Mouse (Mus musculus): ENCODE data around the gene Pcdh15. TPM values are rescaled to one million over a fixed set of nuclear protein-coding genes. Genes with fewer than 3 reads are reported as not detected.

The Pcdh15 gene
- polyA plus RNA-seq, 1 experiment from 2014 or later: 1.3 TPM

GRCm38 (mm10) chr10:73929718-73930117, 830.6 kb downstream of the Pcdh15 start:
- H3K27ac ChIP-seq: no peak overlapping the region

GRCm38 (mm10) chr10:73931185-73931584, 832.0 kb downstream of the Pcdh15 start:
- Histone ChIP-seq H3K36me3 (no peaks in the 10 kb centered on the region), H3K4me3 (replicated peaks) (no peak overlapping the region), H3K27ac (no peak overlapping the region), H3K9me3 (no peaks in the 10 kb centered on the region), H3K4me2 (replicated peaks) (no peak overlapping the region), H3K9ac (no peak overlapping the region), H3K27me3 (replicated peaks) (no peaks in the 10 kb centered on the region), H3K4me1 (replicated peaks) (no peaks in the 10 kb centered on the region)
- no peak for ATAC-seq

More at GRCm38 (mm10) chr10:73929718-73930117, 830.6 kb downstream of the Pcdh15 start:
- no peaks in the 10 kb centered on the region for H3K9me3 ChIP-seq
- no peaks in the 10 kb centered on the region for H3K36me3 ChIP-seq
- no peaks in the 10 kb centered on the region for H3K4me1 ChIP-seq (replicated peaks)
- ATAC-seq: no peak
- 40% methylated on average over 5 of the region's 5 CpGs for WGBS
- H3K4me2 ChIP-seq (replicated peaks): no peak overlapping the region
- no peak overlapping the region for H3K9ac ChIP-seq
- no peaks in the 10 kb centered on the region for H3K27me3 ChIP-seq (replicated peaks)
- H3K4me3 ChIP-seq (replicated peaks): no peak overlapping the region

GRCm38 (mm10) chr10:73931996-73932679, 833.0 kb downstream of the Pcdh15 start:
- H3K27me3 ChIP-seq (replicated peaks): no peaks in the 10 kb centered on the region
- 86% methylated on average over 4 of the region's 4 CpGs for WGBS

GRCm38 (mm10) chr10:73936121-73936520, 837.0 kb downstream of the Pcdh15 start:
- ATAC-seq: no peak
- no peak overlapping the region for H3K9ac ChIP-seq
- H3K27ac ChIP-seq: no peak overlapping the region
- H3K4me3 ChIP-seq (replicated peaks): no peak overlapping the region
- H3K9me3 ChIP-seq: no peaks in the 10 kb centered on the region
- no peak overlapping the region for H3K4me2 ChIP-seq (replicated peaks)
- H3K36me3 ChIP-seq: no peaks in the 10 kb centered on the region
- 75% methylated on average over 5 of the region's 5 CpGs for WGBS
- no peaks in the 10 kb centered on the region for H3K4me1 ChIP-seq (replicated peaks)
- H3K27me3 ChIP-seq (replicated peaks): no peaks in the 10 kb centered on the region

More at GRCm38 (mm10) chr10:73931996-73932679, 833.0 kb downstream of the Pcdh15 start:
- no peak for ATAC-seq
- Histone ChIP-seq H3K4me1 (replicated peaks) (no peaks in the 10 kb centered on the region), H3K36me3 (no peaks in the 10 kb centered on the region), H3K4me2 (replicated peaks) (no peak overlapping the region), H3K9me3 (no peaks in the 10 kb centered on the region), H3K9ac (no peak overlapping the region), H3K27ac (no peak overlapping the region), H3K4me3 (replicated peaks) (no peak overlapping the region)

- Histone ChIP-seq H3K36me3 (no peaks in the 10 kb centered on the region), H3K4me2 (replicated peaks) (no peak overlapping the region), H3K9me3 (no peaks in the 10 kb centered on the region), H3K4me3 (replicated peaks) (no peak overlapping the region), H3K9ac (no peak overlapping the region), H3K4me1 (replicated peaks) (no peaks in the 10 kb centered on the region), H3K27ac (no peak overlapping the region), H3K27me3 (replicated peaks) (no peaks in the 10 kb centered on the region)
- no peak for ATAC-seq
- 82% methylated on average over 3 of the region's 3 CpGs for WGBS
Observed at GRCm38 (mm10) chr10:73938989-73939388, 839.8 kb downstream of the Pcdh15 start.

GRCm38 (mm10) chr10:73947799-73948198, 848.7 kb downstream of the Pcdh15 start:
- Histone ChIP-seq H3K4me1 (replicated peaks) (no peaks in the 10 kb centered on the region), H3K9me3 (no peaks in the 10 kb centered on the region), H3K4me3 (replicated peaks) (no peak overlapping the region), H3K27ac (no peak overlapping the region), H3K4me2 (replicated peaks) (no peak overlapping the region), H3K27me3 (replicated peaks) (no peaks in the 10 kb centered on the region), H3K9ac (no peak overlapping the region), H3K36me3 (no peaks in the 10 kb centered on the region)
- ATAC-seq: no peak
- 35% methylated on average over 2 of the region's 2 CpGs for WGBS

- Histone ChIP-seq H3K4me2 (replicated peaks) (no peak overlapping the region), H3K9ac (no peak overlapping the region), H3K4me1 (replicated peaks) (no peaks in the 10 kb centered on the region), H3K27me3 (replicated peaks) (no peaks in the 10 kb centered on the region), H3K9me3 (no peaks in the 10 kb centered on the region), H3K27ac (no peak overlapping the region), H3K4me3 (replicated peaks) (no peak overlapping the region), H3K36me3 (no peaks in the 10 kb centered on the region)
- no peak for ATAC-seq
- WGBS: 80% methylated on average over 4 of the region's 4 CpGs
Observed at GRCm38 (mm10) chr10:73953362-73953761, 854.2 kb downstream of the Pcdh15 start.

GRCm38 (mm10) chr10:73984057-73984456, 884.9 kb downstream of the Pcdh15 start:
- Histone ChIP-seq H3K27ac (no peak overlapping the region), H3K36me3 (no peaks in the 10 kb centered on the region), H3K27me3 (replicated peaks) (no peaks in the 10 kb centered on the region), H3K9me3 (no peaks in the 10 kb centered on the region), H3K9ac (no peak overlapping the region), H3K4me1 (replicated peaks) (no peaks in the 10 kb centered on the region), H3K4me3 (replicated peaks) (no peak overlapping the region), H3K4me2 (replicated peaks) (no peak overlapping the region)
- WGBS: 50% methylated on average over 5 of the region's 5 CpGs
- ATAC-seq: no peak

GRCm38 (mm10) chr10:74008836-74009235, 909.7 kb downstream of the Pcdh15 start:
- no peaks in the 10 kb centered on the region for H3K9me3 ChIP-seq
- H3K4me2 ChIP-seq (replicated peaks): no peak overlapping the region
- no peak overlapping the region for H3K4me3 ChIP-seq (replicated peaks)
- H3K4me1 ChIP-seq (replicated peaks): no peaks in the 10 kb centered on the region
- H3K27me3 ChIP-seq (replicated peaks): no peaks in the 10 kb centered on the region
- no peak for ATAC-seq
- no peak overlapping the region for H3K9ac ChIP-seq
- 45% methylated on average over 1 of the region's 1 CpGs for WGBS
- no peaks in the 10 kb centered on the region for H3K36me3 ChIP-seq
- H3K27ac ChIP-seq: no peak overlapping the region

- H3K4me3 ChIP-seq (replicated peaks): no peak overlapping the region
- no peak overlapping the region for H3K9ac ChIP-seq
- no peaks in the 10 kb centered on the region for H3K27me3 ChIP-seq (replicated peaks)
- H3K27ac ChIP-seq: no peak overlapping the region
- no peaks in the 10 kb centered on the region for H3K4me1 ChIP-seq (replicated peaks)
- no peak overlapping the region for H3K4me2 ChIP-seq (replicated peaks)
- H3K36me3 ChIP-seq: no peaks in the 10 kb centered on the region
- no peak for ATAC-seq
- WGBS: 94% methylated on average over 1 of the region's 1 CpGs
- no peaks in the 10 kb centered on the region for H3K9me3 ChIP-seq
Observed at GRCm38 (mm10) chr10:74023091-74023490, 923.9 kb downstream of the Pcdh15 start.

GRCm38 (mm10) chr10:74053059-74053458, 953.9 kb downstream of the Pcdh15 start:
- H3K27me3 ChIP-seq (replicated peaks): no peaks in the 10 kb centered on the region
- H3K4me3 ChIP-seq (replicated peaks): no peak overlapping the region
- no peak for ATAC-seq
- H3K4me1 ChIP-seq (replicated peaks): no peaks in the 10 kb centered on the region
- WGBS: 53% methylated on average over 9 of the region's 9 CpGs
- H3K9ac ChIP-seq: no peak overlapping the region
- H3K9me3 ChIP-seq: no peaks in the 10 kb centered on the region
- no peaks in the 10 kb centered on the region for H3K36me3 ChIP-seq
- no peak overlapping the region for H3K4me2 ChIP-seq (replicated peaks)
- H3K27ac ChIP-seq: no peak overlapping the region

GRCm38 (mm10) chr10:74086653-74087052, 987.5 kb downstream of the Pcdh15 start:
- Histone ChIP-seq H3K4me1 (replicated peaks) (no peaks in the 10 kb centered on the region), H3K4me3 (replicated peaks) (no peak overlapping the region), H3K4me2 (replicated peaks) (no peak overlapping the region), H3K27me3 (replicated peaks) (no peaks in the 10 kb centered on the region), H3K36me3 (no peaks in the 10 kb centered on the region), H3K9ac (no peak overlapping the region), H3K27ac (no peak overlapping the region), H3K9me3 (no peaks in the 10 kb centered on the region)
- no peak for ATAC-seq
- 87% methylated on average over 4 of the region's 4 CpGs for WGBS

GRCm38 (mm10) chr10:74098296-74098695, 999.2 kb downstream of the Pcdh15 start:
- Histone ChIP-seq H3K9ac (no peak overlapping the region; the same call in 1 of the 2 replicates), H3K36me3 (no peaks in the 10 kb centered on the region), H3K4me3 (replicated peaks) (no peak overlapping the region), H3K27me3 (replicated peaks) (no peaks in the 10 kb centered on the region), H3K9me3 (no peaks in the 10 kb centered on the region), H3K27ac (no peak overlapping the region), H3K4me1 (replicated peaks) (no peaks in the 10 kb centered on the region), H3K4me2 (replicated peaks) (no peak overlapping the region)
- WGBS: 81% methylated on average over 1 of the region's 1 CpGs
- no peak for ATAC-seq

All from intestine, embryonic 15.5 days (tissue).